8 mouse cellular contexts compared by ENCODE assay signal in the genomic region with DNA sequence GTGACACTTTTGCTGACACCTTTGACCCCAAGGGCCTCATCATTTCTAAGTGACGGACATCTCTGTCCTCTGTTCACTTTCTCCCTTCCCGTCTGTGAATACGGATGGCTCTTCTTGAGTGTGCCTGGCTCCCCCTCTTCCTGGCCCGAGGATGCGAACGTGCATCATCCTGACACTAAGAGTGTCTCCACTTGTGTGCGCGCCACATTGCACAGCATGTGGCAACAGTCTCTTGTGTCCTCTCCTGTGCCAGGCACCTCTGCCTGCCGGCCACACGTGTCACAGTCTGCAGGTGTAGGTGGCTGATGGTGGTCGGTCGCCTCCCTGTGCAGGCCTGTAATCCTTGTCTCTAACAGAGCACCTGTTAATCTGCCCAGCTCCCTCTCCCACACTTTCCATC. TPM values are rescaled to one million over a fixed set of nuclear protein-coding genes. Genes with fewer than 3 reads are reported as not detected.
A peak's percentile ranks its signal among the peaks of the same experiment; 100 is the strongest.
DNase-seq lines count a peak whose midpoint lies in the region; ATAC-seq and TF ChIP-seq lines count a peak whose summit lies in the region.

No protein-coding gene starts in this region.

- no peaks in the 10 kb centered on the region for H3K27me3 ChIP-seq in cerebellum, adult 2 months (ENCODE audit: control insufficient read depth, insufficient read depth, low read length)
- H3K27me3 ChIP-seq in spleen, adult 2 months (ENCODE audit: control insufficient read depth, insufficient read depth, low read length): no peaks in the 10 kb centered on the region
- peaks cover 46% of the 10 kb centered on the region for H3K27me3 ChIP-seq in liver, embryonic 13.5 days
- H3K27me3 ChIP-seq in stomach, embryonic 15.5 days (replicated peaks): no peaks in the 10 kb centered on the region

- TF ChIP-seq POLR2A in cerebellum, adult 2 months (IDR thresholded peaks at IDR 0.05; ENCODE audit: borderline replicate concordance, insufficient read depth, low read length): no peak
- TF ChIP-seq POLR2A in spleen, adult 2 months (IDR thresholded peaks at IDR 0.05; ENCODE audit: low read depth, low read length): no peak

- no peaks in the 10 kb centered on the region for H3K36me3 ChIP-seq in spleen, adult 2 months (ENCODE audit: control insufficient read depth, insufficient read depth, low read length)
- no peaks in the 10 kb centered on the region for H3K36me3 ChIP-seq in liver, embryonic 13.5 days
- peaks cover 10% of the 10 kb centered on the region; the same call in 1 of the 2 replicates for H3K36me3 ChIP-seq in stomach, embryonic 15.5 days

- no peak for DNase-seq in cerebellum, adult 2 months
- no peak for DNase-seq in cerebellum, adult 18-20 months
- DNase-seq in spleen, adult 2 months (ENCODE audit: low read depth in 1 of 2, low spot score in 2 of 2): no peak
- no peak for DNase-seq in spleen, adult 12 weeks (ENCODE audit: low spot score)
- DNase-seq in liver, embryonic 13.5 days: no peak
- DNase-seq in left cerebral cortex, adult 11 months (ENCODE audit: low spot score): no peak

- peak overlapping the region; percentile 3; the same call in 1 of the 2 replicates for H3K27ac ChIP-seq in cerebellum, adult 2 months (ENCODE audit: insufficient read depth, low read length)
- peak overlapping the region; percentile 61 for H3K27ac ChIP-seq in spleen, adult 2 months (ENCODE audit: insufficient read depth, low read length)
- peak overlapping the region; percentile 91 for H3K27ac ChIP-seq in liver, embryonic 13.5 days
- H3K27ac ChIP-seq in stomach, embryonic 15.5 days: peak overlapping the region; percentile 86

- no peak overlapping the region for H3K4me3 ChIP-seq in cerebellum, adult 2 months (replicated peaks; ENCODE audit: insufficient read depth, low read depth, low read length)
- H3K4me3 ChIP-seq in spleen, adult 2 months (ENCODE audit: extremely low read depth, insufficient read depth, insufficient read length): no peak overlapping the region
- peak overlapping the region; percentile 47; the same call in 1 of the 2 replicates for H3K4me3 ChIP-seq in liver, embryonic 13.5 days (replicated peaks)
- 0 out of 2 replicates have a peak overlapping the region, but pooled peaks have one; percentile 6 for H3K4me3 ChIP-seq in stomach, embryonic 15.5 days (replicated peaks)

- peak overlapping the region; percentile 24; the same call in 1 of the 2 replicates for H3K9ac ChIP-seq in liver, embryonic 13.5 days
- no peak overlapping the region for H3K9ac ChIP-seq in stomach, embryonic 15.5 days

- peaks cover 24% of the 10 kb centered on the region for H3K4me1 ChIP-seq in cerebellum, adult 2 months (ENCODE audit: control insufficient read depth, insufficient read depth, low read length)
- no peaks in the 10 kb centered on the region; the same call in 1 of the 2 replicates for H3K4me1 ChIP-seq in spleen, adult 2 months (ENCODE audit: control insufficient read depth, insufficient read depth, insufficient read length)
- peaks cover 78% of the 10 kb centered on the region for H3K4me1 ChIP-seq in liver, embryonic 13.5 days (replicated peaks)
- H3K4me1 ChIP-seq in stomach, embryonic 15.5 days: peaks cover 30% of the 10 kb centered on the region

- TF ChIP-seq CTCF in cerebellum, adult 2 months (IDR thresholded peaks at IDR 0.05; ENCODE audit: borderline replicate concordance, insufficient read depth, low read depth, low read length): no peak
- TF ChIP-seq CTCF in spleen, adult 2 months (IDR thresholded peaks at IDR 0.05; ENCODE audit: extremely low read depth, insufficient read depth, insufficient read length, insufficient replicate concordance): no peak

- H3K4me2 ChIP-seq in liver, embryonic 13.5 days: peak overlapping the region; percentile 69
- H3K4me2 ChIP-seq in stomach, embryonic 15.5 days: peak overlapping the region; percentile 20; the same call in 1 of the 2 replicates

- ATAC-seq in liver, embryonic 13.5 days (ENCODE audit: low read depth): no peak
- no peak for ATAC-seq in stomach, embryonic 15.5 days (ENCODE audit: insufficient read depth, low FRiP score, low read depth)
- no peak for ATAC-seq in monocyte, adult 5-6 weeks (replicated peaks; ENCODE audit: insufficient number of reproducible peaks, low FRiP score, low TSS enrichment, poor library complexity, severe bottlenecking)

- WGBS in cerebellum, adult 2 months: 33% methylated on average over 12 of the region's 12 CpGs
- WGBS in spleen, adult 2 months: 87% methylated on average over 12 of the region's 12 CpGs
- WGBS in liver, embryonic 13.5 days (ENCODE audit: insufficient replicate concordance): 72% methylated on average over 12 of the region's 12 CpGs
- 49% methylated on average over 12 of the region's 12 CpGs for WGBS in stomach, embryonic 15.5 days

- no peaks in the 10 kb centered on the region for H3K9me3 ChIP-seq in liver, embryonic 13.5 days (replicated peaks)
- no peaks in the 10 kb centered on the region for H3K9me3 ChIP-seq in stomach, embryonic 15.5 days

RNA-seq across cellular contexts. Expression of a gene that starts 2.4 kb away (rescaled TPM):
- 111 and 115 TPM in 2 replicates for polyA plus RNA-seq in cerebellum, adult 2 months (2012; rRNA removed)
- 146 and 160 TPM in 2 replicates for polyA plus RNA-seq in spleen, adult 2 months (2012; rRNA removed)
- polyA plus RNA-seq in liver, embryonic 13.5 days (2015; fragmentation: Nextera tagmentation; extraction: Ambion mirVana): 2.6 and 4.4 TPM in 2 replicates
- polyA plus RNA-seq in stomach, embryonic 15.5 days (2015; fragmentation: Nextera tagmentation; extraction: Ambion mirVana): 53.4 and 54.0 TPM in 2 replicates
- total RNA-seq in monocyte, adult 5-6 weeks (2017): 76.7 to 192 TPM (median 86.2 TPM) in 3 replicates

RNA-seq across cellular contexts. Expression of a gene that starts 23.7 kb away (rescaled TPM):
- polyA plus RNA-seq in cerebellum, adult 2 months (2012; rRNA removed): 193 and 200 TPM in 2 replicates
- 82.3 and 105 TPM in 2 replicates for polyA plus RNA-seq in spleen, adult 2 months (2012; rRNA removed)
- 102 and 105 TPM in 2 replicates for polyA plus RNA-seq in liver, embryonic 13.5 days (2015; fragmentation: Nextera tagmentation; extraction: Ambion mirVana)
- polyA plus RNA-seq in stomach, embryonic 15.5 days (2015; fragmentation: Nextera tagmentation; extraction: Ambion mirVana): 154 and 179 TPM in 2 replicates
- total RNA-seq in monocyte, adult 5-6 weeks (2017): 51.4 to 93.3 TPM (median 54.6 TPM) in 3 replicates

RNA-seq across cellular contexts. Expression of a gene that starts 23.8 kb away (rescaled TPM):
- polyA plus RNA-seq in cerebellum, adult 2 months (2012; rRNA removed): 40.2 and 41.9 TPM in 2 replicates
- polyA plus RNA-seq in spleen, adult 2 months (2012; rRNA removed): 9.5 and 11.1 TPM in 2 replicates
- 10.3 and 13.0 TPM in 2 replicates for polyA plus RNA-seq in liver, embryonic 13.5 days (2015; fragmentation: Nextera tagmentation; extraction: Ambion mirVana)
- polyA plus RNA-seq in stomach, embryonic 15.5 days (2015; fragmentation: Nextera tagmentation; extraction: Ambion mirVana): 24.9 and 25.3 TPM in 2 replicates
- 19.2 to 55.3 TPM (median 20.9 TPM) in 3 replicates for total RNA-seq in monocyte, adult 5-6 weeks (2017)

RNA-seq across cellular contexts. Expression of a gene that starts 26.4 kb away (rescaled TPM):
- 5.7 and 6.0 TPM in 2 replicates for polyA plus RNA-seq in cerebellum, adult 2 months (2012; rRNA removed)
- polyA plus RNA-seq in spleen, adult 2 months (2012; rRNA removed): 14.3 and 20.5 TPM in 2 replicates
- polyA plus RNA-seq in liver, embryonic 13.5 days (2015; fragmentation: Nextera tagmentation; extraction: Ambion mirVana): 8.9 and 9.5 TPM in 2 replicates
- polyA plus RNA-seq in stomach, embryonic 15.5 days (2015; fragmentation: Nextera tagmentation; extraction: Ambion mirVana): 26.7 and 29.4 TPM in 2 replicates
- total RNA-seq in monocyte, adult 5-6 weeks (2017): 3.1 to 3.8 TPM in 2 of 3 replicates, not detected in the other

RNA-seq across cellular contexts. Expression of a gene that starts 31.3 kb away (rescaled TPM):
- polyA plus RNA-seq in cerebellum, adult 2 months (2012; rRNA removed): 130 and 135 TPM in 2 replicates
- 0.47 and 0.86 TPM in 2 replicates for polyA plus RNA-seq in spleen, adult 2 months (2012; rRNA removed)
- 0.92 and 1.1 TPM in 2 replicates for polyA plus RNA-seq in liver, embryonic 13.5 days (2015; fragmentation: Nextera tagmentation; extraction: Ambion mirVana)
- 12.6 and 12.8 TPM in 2 replicates for polyA plus RNA-seq in stomach, embryonic 15.5 days (2015; fragmentation: Nextera tagmentation; extraction: Ambion mirVana)
- 1.3 to 3.6 TPM (median 1.5 TPM) in 3 replicates for total RNA-seq in monocyte, adult 5-6 weeks (2017)

Comparison
In these comparisons a context has a peak if more than half of its experiments do, and no peak if none do; other contexts are left out.
1. H3K27ac ChIP-seq: peak in every context shown above with its lines; median percentile 91 in liver, embryonic 13.5 days; 86 in stomach, embryonic 15.5 days; 61 in spleen, adult 2 months; 3 in cerebellum, adult 2 months.
2. H3K4me3 ChIP-seq: peak in liver, embryonic 13.5 days (single experiment) and stomach, embryonic 15.5 days (single experiment); none in cerebellum, adult 2 months (single experiment) and spleen, adult 2 months (single experiment).
3. RNA of a gene that starts 2.4 kb away (polyA plus RNA-seq): 146 to 160 TPM in spleen, adult 2 months, 111 to 115 TPM in cerebellum, adult 2 months and 53.4 to 54.0 TPM in stomach, embryonic 15.5 days; 2.6 to 4.4 TPM in liver, embryonic 13.5 days; every median in the first group is over 10 times any median in the second.